Mouse (Mus musculus) lung, postnatal 0 days (tissue): ENCODE data around the gene Ndufa3.

ENCODE experiments used
- CTCF ChIP-seq: IDR thresholded peaks from 2 replicates; pipeline ENCODE4 v1.5.1; 2016; ENCODE audit warnings: antibody characterized with exemption, mild to moderate bottlenecking
- EP300 ChIP-seq: IDR thresholded peaks from 2 replicates; pipeline ENCODE4 v1.6.1; 2016; ENCODE audit warnings: antibody characterized with exemption, mild to moderate bottlenecking, control low read depth

- no peak for TF ChIP-seq CTCF
- TF ChIP-seq EP300: no peak
These were observed 25.6 kb upstream of the Ndufa3 start for GRCm38 (mm10) chr7:3591534-3591933.
